Mouse (Mus musculus): Measurements from ENCODE around the gene Rbm47. TPM values are rescaled to one million over a fixed set of nuclear protein-coding genes. Genes with fewer than 3 reads are reported as not detected.

Gene Rbm47
- polyA plus RNA-seq, 1 experiment from 2014 or later, result 1.8 TPM

- H3K4me2 ChIP-seq (ENCODE audit: low read length), result no peak overlapping the region
- H3K9me3 ChIP-seq (ENCODE audit: control insufficient read depth, low read length), result no peaks in the 10 kb centered on the region
- no peaks in the 10 kb centered on the region for H3K4me1 ChIP-seq (ENCODE audit: control insufficient read depth in 2 of 2, insufficient read depth in 2 of 2, low read length in 2 of 2)
- no peak for ATAC-seq (ENCODE audit: insufficient number of reproducible peaks, insufficient read depth, low FRiP score, low read depth)
- no peaks in the 10 kb centered on the region for H3K27me3 ChIP-seq (ENCODE audit: control insufficient read depth, insufficient read depth, low read length)
- no peak overlapping the region for H3K27ac ChIP-seq (replicated peaks in 1 of 2; ENCODE audit: control insufficient read depth in 1 of 2, insufficient read depth in 1 of 2, low read depth in 2 of 2, low read length in 2 of 2)
- no peak overlapping the region for H3K9ac ChIP-seq (ENCODE audit: low read length)
- 69% methylated on average over 6 of the region's 6 CpGs for WGBS
- H3K4me3 ChIP-seq (ENCODE audit: control insufficient read depth in 1 of 2, insufficient read depth in 1 of 2, low read depth in 1 of 2, low read length in 2 of 2), result no peak overlapping the region
- H3K36me3 ChIP-seq (ENCODE audit: control insufficient read depth, insufficient read depth, low read length), result no peaks in the 10 kb centered on the region
Measured at GRCm38 (mm10) chr5:66139171-66139570, 33.7 kb downstream of the Rbm47 start.

GRCm38 (mm10) chr5:66138597-66138996 lies 34.3 kb downstream of the Rbm47 start:
- H3K27ac ChIP-seq (replicated peaks in 1 of 2; ENCODE audit: control insufficient read depth in 1 of 2, insufficient read depth in 1 of 2, low read depth in 2 of 2, low read length in 2 of 2), result no peak overlapping the region
- H3K36me3 ChIP-seq (ENCODE audit: control insufficient read depth, insufficient read depth, low read length), result no peaks in the 10 kb centered on the region
- WGBS, result 31% methylated on average over 10 of the region's 10 CpGs
- no peak overlapping the region for H3K4me2 ChIP-seq (ENCODE audit: low read length)
- H3K9ac ChIP-seq (ENCODE audit: low read length), result no peak overlapping the region
- no peak overlapping the region for H3K4me3 ChIP-seq (ENCODE audit: control insufficient read depth in 1 of 2, insufficient read depth in 1 of 2, low read depth in 1 of 2, low read length in 2 of 2)
- H3K4me1 ChIP-seq (ENCODE audit: control insufficient read depth in 2 of 2, insufficient read depth in 2 of 2, low read length in 2 of 2), result no peaks in the 10 kb centered on the region
- no peak for ATAC-seq (ENCODE audit: insufficient number of reproducible peaks, insufficient read depth, low FRiP score, low read depth)
- H3K9me3 ChIP-seq (ENCODE audit: control insufficient read depth, low read length), result no peaks in the 10 kb centered on the region
- no peaks in the 10 kb centered on the region for H3K27me3 ChIP-seq (ENCODE audit: control insufficient read depth, insufficient read depth, low read length)

- no peaks in the 10 kb centered on the region for H3K4me1 ChIP-seq (ENCODE audit: control insufficient read depth in 2 of 2, insufficient read depth in 2 of 2, low read length in 2 of 2)
- no peak overlapping the region for H3K27ac ChIP-seq (replicated peaks in 1 of 2; ENCODE audit: control insufficient read depth in 1 of 2, insufficient read depth in 1 of 2, low read depth in 2 of 2, low read length in 2 of 2)
- H3K9ac ChIP-seq (ENCODE audit: low read length), result no peak overlapping the region
- 67% methylated on average over 4 of the region's 4 CpGs for WGBS
- no peak overlapping the region for H3K4me3 ChIP-seq (ENCODE audit: control insufficient read depth in 1 of 2, insufficient read depth in 1 of 2, low read depth in 1 of 2, low read length in 2 of 2)
- H3K36me3 ChIP-seq (ENCODE audit: control insufficient read depth, insufficient read depth, low read length), result no peaks in the 10 kb centered on the region
- H3K9me3 ChIP-seq (ENCODE audit: control insufficient read depth, low read length), result no peaks in the 10 kb centered on the region
- no peak for ATAC-seq (ENCODE audit: insufficient number of reproducible peaks, insufficient read depth, low FRiP score, low read depth)
- H3K4me2 ChIP-seq (ENCODE audit: low read length), result no peak overlapping the region
- H3K27me3 ChIP-seq (ENCODE audit: control insufficient read depth, insufficient read depth, low read length), result no peaks in the 10 kb centered on the region
Measured at GRCm38 (mm10) chr5:66137250-66137649, 35.7 kb downstream of the Rbm47 start.

- Histone ChIP-seq H3K9ac (ENCODE audit: low read length) (no peak overlapping the region), H3K27me3 (ENCODE audit: control insufficient read depth, insufficient read depth, low read length) (no peaks in the 10 kb centered on the region), H3K4me3 (ENCODE audit: control insufficient read depth in 1 of 2, insufficient read depth in 1 of 2, low read depth in 1 of 2, low read length in 2 of 2) (no peak overlapping the region), H3K4me2 (ENCODE audit: low read length) (no peak overlapping the region), H3K27ac (replicated peaks in 1 of 2; ENCODE audit: control insufficient read depth in 1 of 2, insufficient read depth in 1 of 2, low read depth in 2 of 2, low read length in 2 of 2) (no peak overlapping the region), H3K9me3 (ENCODE audit: control insufficient read depth, low read length) (no peaks in the 10 kb centered on the region), H3K36me3 (ENCODE audit: control insufficient read depth, insufficient read depth, low read length) (no peaks in the 10 kb centered on the region), H3K4me1 (ENCODE audit: control insufficient read depth in 2 of 2, insufficient read depth in 2 of 2, low read length in 2 of 2) (no peaks in the 10 kb centered on the region)
- ATAC-seq (ENCODE audit: insufficient number of reproducible peaks, insufficient read depth, low FRiP score, low read depth), result no peak
- 76% methylated on average over 3 of the region's 3 CpGs for WGBS
Measured at GRCm38 (mm10) chr5:66135853-66136210, 37.1 kb downstream of the Rbm47 start.

- Histone ChIP-seq H3K27ac (replicated peaks in 1 of 2; ENCODE audit: control insufficient read depth in 1 of 2, insufficient read depth in 1 of 2, low read depth in 2 of 2, low read length in 2 of 2) (no peak overlapping the region), H3K9me3 (ENCODE audit: control insufficient read depth, low read length) (no peaks in the 10 kb centered on the region), H3K9ac (ENCODE audit: low read length) (no peak overlapping the region), H3K4me1 (ENCODE audit: control insufficient read depth in 2 of 2, insufficient read depth in 2 of 2, low read length in 2 of 2) (no peaks in the 10 kb centered on the region), H3K36me3 (ENCODE audit: control insufficient read depth, insufficient read depth, low read length) (no peaks in the 10 kb centered on the region), H3K27me3 (ENCODE audit: control insufficient read depth, insufficient read depth, low read length) (no peaks in the 10 kb centered on the region), H3K4me2 (ENCODE audit: low read length) (no peak overlapping the region), H3K4me3 (ENCODE audit: control insufficient read depth in 1 of 2, insufficient read depth in 1 of 2, low read depth in 1 of 2, low read length in 2 of 2) (no peak overlapping the region)
- no peak for ATAC-seq (ENCODE audit: insufficient number of reproducible peaks, insufficient read depth, low FRiP score, low read depth)
- WGBS, result 73% methylated on average over 11 of the region's 11 CpGs
Measured at GRCm38 (mm10) chr5:66135161-66135852, 37.6 kb downstream of the Rbm47 start.

- Histone ChIP-seq H3K27me3 (ENCODE audit: control insufficient read depth, insufficient read depth, low read length) (no peaks in the 10 kb centered on the region), H3K4me1 (ENCODE audit: control insufficient read depth in 2 of 2, insufficient read depth in 2 of 2, low read length in 2 of 2) (no peaks in the 10 kb centered on the region), H3K9ac (ENCODE audit: low read length) (no peak overlapping the region), H3K4me3 (ENCODE audit: control insufficient read depth in 1 of 2, insufficient read depth in 1 of 2, low read depth in 1 of 2, low read length in 2 of 2) (no peak overlapping the region), H3K27ac (replicated peaks in 1 of 2; ENCODE audit: control insufficient read depth in 1 of 2, insufficient read depth in 1 of 2, low read depth in 2 of 2, low read length in 2 of 2) (no peak overlapping the region), H3K36me3 (ENCODE audit: control insufficient read depth, insufficient read depth, low read length) (no peaks in the 10 kb centered on the region), H3K4me2 (ENCODE audit: low read length) (no peak overlapping the region), H3K9me3 (ENCODE audit: control insufficient read depth, low read length) (no peaks in the 10 kb centered on the region)
- 91% methylated on average over 7 of the region's 7 CpGs for WGBS
- ATAC-seq (ENCODE audit: insufficient number of reproducible peaks, insufficient read depth, low FRiP score, low read depth), result no peak
Measured at GRCm38 (mm10) chr5:66134578-66134977, 38.3 kb downstream of the Rbm47 start.

- no peak overlapping the region for H3K27ac ChIP-seq (replicated peaks in 1 of 2; ENCODE audit: control insufficient read depth in 1 of 2, insufficient read depth in 1 of 2, low read depth in 2 of 2, low read length in 2 of 2)
- 85% methylated on average over 3 of the region's 3 CpGs for WGBS
- ATAC-seq (ENCODE audit: insufficient number of reproducible peaks, insufficient read depth, low FRiP score, low read depth), result no peak
Measured at GRCm38 (mm10) chr5:66128948-66129347, 44.0 kb downstream of the Rbm47 start.

GRCm38 (mm10) chr5:66125418-66125817 lies 47.5 kb downstream of the Rbm47 start:
- H3K27ac ChIP-seq (replicated peaks in 1 of 2; ENCODE audit: control insufficient read depth in 1 of 2, insufficient read depth in 1 of 2, low read depth in 2 of 2, low read length in 2 of 2), result no peak overlapping the region
- no peaks in the 10 kb centered on the region for H3K9me3 ChIP-seq (ENCODE audit: control insufficient read depth, low read length)
- no peak overlapping the region for H3K4me3 ChIP-seq (ENCODE audit: control insufficient read depth in 1 of 2, insufficient read depth in 1 of 2, low read depth in 1 of 2, low read length in 2 of 2)
- H3K9ac ChIP-seq (ENCODE audit: low read length), result no peak overlapping the region
- H3K36me3 ChIP-seq (ENCODE audit: control insufficient read depth, insufficient read depth, low read length), result no peaks in the 10 kb centered on the region
- WGBS, result 84% methylated on average over 11 of the region's 11 CpGs
- no peak for ATAC-seq (ENCODE audit: insufficient number of reproducible peaks, insufficient read depth, low FRiP score, low read depth)
- no peaks in the 10 kb centered on the region for H3K27me3 ChIP-seq (ENCODE audit: control insufficient read depth, insufficient read depth, low read length)
- no peaks in the 10 kb centered on the region for H3K4me1 ChIP-seq (ENCODE audit: control insufficient read depth in 2 of 2, insufficient read depth in 2 of 2, low read length in 2 of 2)
- no peak overlapping the region for H3K4me2 ChIP-seq (ENCODE audit: low read length)

More at GRCm38 (mm10) chr5:66128948-66129347, 44.0 kb downstream of the Rbm47 start:
- Histone ChIP-seq H3K27me3 (ENCODE audit: control insufficient read depth, insufficient read depth, low read length) (no peaks in the 10 kb centered on the region), H3K9ac (ENCODE audit: low read length) (no peak overlapping the region), H3K4me2 (ENCODE audit: low read length) (no peak overlapping the region), H3K4me1 (ENCODE audit: control insufficient read depth in 2 of 2, insufficient read depth in 2 of 2, low read length in 2 of 2) (no peaks in the 10 kb centered on the region), H3K36me3 (ENCODE audit: control insufficient read depth, insufficient read depth, low read length) (no peaks in the 10 kb centered on the region), H3K4me3 (ENCODE audit: control insufficient read depth in 1 of 2, insufficient read depth in 1 of 2, low read depth in 1 of 2, low read length in 2 of 2) (no peak overlapping the region), H3K9me3 (ENCODE audit: control insufficient read depth, low read length) (no peaks in the 10 kb centered on the region)

Data from heart, embryonic 14.5 days (tissue).